Mouse (Mus musculus): ENCODE data around the gene Cald1. TPM values are rescaled to one million over a fixed set of nuclear protein-coding genes. Genes with fewer than 3 reads are reported as not detected.

Cald1 gene
- polyA plus RNA-seq, 1 experiment from 2014 or later, result 122 TPM

DNA sequence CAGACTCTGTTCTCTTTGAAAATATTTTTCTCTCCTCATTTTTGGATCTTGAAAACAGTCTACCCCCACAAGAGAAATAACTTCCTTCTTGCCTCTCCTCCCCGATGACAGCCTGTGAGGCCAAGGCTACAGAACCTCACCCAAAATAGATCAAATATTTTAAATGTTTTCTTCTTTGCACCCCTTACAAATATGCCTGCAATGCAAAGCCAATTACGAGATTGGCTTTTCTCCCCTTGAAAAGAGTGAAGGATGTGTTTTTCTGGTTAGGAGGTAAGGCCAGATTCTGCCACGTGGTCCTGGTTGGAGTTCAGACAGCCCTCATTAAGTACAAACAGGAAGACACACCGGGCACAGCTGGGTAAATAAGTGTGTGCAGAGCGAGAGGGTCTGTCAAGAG lies 14.9 kb upstream of the Cald1 start:
- Histone ChIP-seq H3K4me1 (ENCODE audit: control insufficient read depth, insufficient read depth, low read length) (peaks cover 6% of the 10 kb centered on the region; the same call in 1 of the 2 replicates), H3K4me2 (ENCODE audit: low read depth, low read length) (no peak overlapping the region), H3K9me3 (replicated peaks; ENCODE audit: control insufficient read depth, low read length) (no peaks in the 10 kb centered on the region), H3K4me3 (ENCODE audit: low read length) (no peak overlapping the region), H3K27ac (ENCODE audit: low read length) (no peak overlapping the region), H3K36me3 (ENCODE audit: control insufficient read depth, insufficient read depth) (no peaks in the 10 kb centered on the region), H3K27me3 (ENCODE audit: control insufficient read depth, insufficient read depth, low read length) (no peaks in the 10 kb centered on the region), H3K9ac (ENCODE audit: low read length) (no peak overlapping the region)
- 34% methylated on average over 5 of the region's 5 CpGs for WGBS
- no peak for ATAC-seq (replicated peaks; ENCODE audit: extremely low read depth, insufficient read depth, low FRiP score)

DNA sequence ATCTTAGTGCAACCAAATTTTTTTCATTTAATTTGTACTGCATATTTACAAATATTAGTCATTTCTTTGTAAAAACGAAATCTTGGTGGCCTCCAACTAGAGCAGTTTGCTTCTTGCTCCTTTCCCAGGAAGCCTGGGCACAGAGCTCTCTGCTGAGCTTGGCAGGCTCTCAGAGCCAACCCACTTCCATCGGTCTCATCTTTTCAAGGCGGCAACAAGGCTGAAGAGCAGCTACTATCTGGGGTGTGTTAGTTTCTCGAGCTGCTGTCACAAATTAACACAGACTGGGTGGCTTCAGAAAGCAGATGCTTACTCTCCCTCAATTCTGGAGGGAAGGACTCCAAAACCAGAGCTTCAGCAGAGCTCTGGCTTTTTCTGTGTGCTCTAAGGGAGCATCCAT lies 10.2 kb upstream of the Cald1 start:
- H3K27me3 ChIP-seq (ENCODE audit: control insufficient read depth, insufficient read depth, low read length), result no peaks in the 10 kb centered on the region
- H3K4me2 ChIP-seq (ENCODE audit: low read depth, low read length), result no peak overlapping the region
- H3K9me3 ChIP-seq (replicated peaks; ENCODE audit: control insufficient read depth, low read length), result no peaks in the 10 kb centered on the region
- H3K36me3 ChIP-seq (ENCODE audit: control insufficient read depth, insufficient read depth), result no peaks in the 10 kb centered on the region
- H3K4me1 ChIP-seq (ENCODE audit: control insufficient read depth, insufficient read depth, low read length), result peaks cover 5% of the 10 kb centered on the region; the same call in 1 of the 2 replicates
- WGBS, result 58% methylated on average over 4 of the region's 4 CpGs
- H3K4me3 ChIP-seq (ENCODE audit: low read length), result no peak overlapping the region
- H3K9ac ChIP-seq (ENCODE audit: low read length), result no peak overlapping the region
- H3K27ac ChIP-seq (ENCODE audit: low read length), result no peak overlapping the region
- ATAC-seq (replicated peaks; ENCODE audit: extremely low read depth, insufficient read depth, low FRiP score), result no peak

DNA sequence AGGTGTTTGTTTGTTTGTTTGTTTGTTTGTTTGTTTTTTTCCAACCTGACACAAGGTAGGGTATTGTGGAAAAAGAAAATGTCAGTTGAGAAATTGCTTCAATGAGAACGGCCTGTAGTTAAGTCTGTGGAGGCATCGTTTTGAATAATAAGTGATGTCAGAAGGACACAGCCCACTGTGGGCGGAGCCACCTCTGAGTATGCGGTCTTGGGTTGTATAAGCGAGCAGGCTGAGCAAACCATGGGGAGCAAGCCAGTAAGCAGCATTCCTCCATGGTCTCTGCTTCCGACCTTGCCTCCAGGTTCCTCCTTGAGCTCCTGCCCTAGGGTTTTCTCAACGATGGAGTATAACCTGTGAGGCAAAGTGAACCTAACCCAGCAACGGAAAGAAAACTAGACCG lies 7.6 kb upstream of the Cald1 start:
- H3K4me1 ChIP-seq (ENCODE audit: control insufficient read depth, insufficient read depth, low read length), result no peaks in the 10 kb centered on the region
- no peak overlapping the region for H3K4me2 ChIP-seq (ENCODE audit: low read depth, low read length)
- no peaks in the 10 kb centered on the region for H3K27me3 ChIP-seq (ENCODE audit: control insufficient read depth, insufficient read depth, low read length)
- H3K36me3 ChIP-seq (ENCODE audit: control insufficient read depth, insufficient read depth), result no peaks in the 10 kb centered on the region
- no peak overlapping the region for H3K4me3 ChIP-seq (ENCODE audit: low read length)
- ATAC-seq (replicated peaks; ENCODE audit: extremely low read depth, insufficient read depth, low FRiP score), result no peak
- H3K27ac ChIP-seq (ENCODE audit: low read length), result no peak overlapping the region
- H3K9ac ChIP-seq (ENCODE audit: low read length), result no peak overlapping the region
- H3K9me3 ChIP-seq (replicated peaks; ENCODE audit: control insufficient read depth, low read length), result no peaks in the 10 kb centered on the region
- WGBS, result 90% methylated on average over 9 of the region's 9 CpGs

DNA sequence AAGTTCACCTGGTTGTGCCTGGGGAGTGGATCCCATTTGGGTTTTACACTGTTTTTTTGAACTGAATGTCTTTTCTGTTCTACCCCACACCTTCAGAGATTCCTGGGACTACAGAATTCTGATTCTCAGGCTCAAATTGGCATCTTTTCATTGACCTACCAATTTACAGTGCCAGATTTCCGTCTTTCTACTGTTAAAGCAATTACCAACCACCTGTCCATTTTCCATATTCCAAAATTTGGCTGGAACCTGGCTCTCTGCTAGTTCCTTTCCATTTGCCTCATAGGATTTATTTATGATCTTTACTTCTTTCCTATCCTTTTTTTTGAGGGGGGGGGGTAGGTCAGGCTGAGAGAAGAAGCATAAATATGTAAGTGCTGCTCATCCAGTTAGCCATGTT lies 4.9 kb upstream of the Cald1 start:
- H3K36me3 ChIP-seq (ENCODE audit: control insufficient read depth, insufficient read depth), result no peaks in the 10 kb centered on the region
- no peak overlapping the region for H3K27ac ChIP-seq (ENCODE audit: low read length)
- H3K27me3 ChIP-seq (ENCODE audit: control insufficient read depth, insufficient read depth, low read length), result no peaks in the 10 kb centered on the region
- peaks cover 14% of the 10 kb centered on the region for H3K4me1 ChIP-seq (ENCODE audit: control insufficient read depth, insufficient read depth, low read length)
- H3K9me3 ChIP-seq (replicated peaks; ENCODE audit: control insufficient read depth, low read length), result no peaks in the 10 kb centered on the region
- no peak overlapping the region for H3K4me3 ChIP-seq (ENCODE audit: low read length)
- H3K4me2 ChIP-seq (ENCODE audit: low read depth, low read length), result no peak overlapping the region
- 90% methylated on average over 1 of the region's 1 CpGs for WGBS
- H3K9ac ChIP-seq (ENCODE audit: low read length), result no peak overlapping the region
- no peak for ATAC-seq (replicated peaks; ENCODE audit: extremely low read depth, insufficient read depth, low FRiP score)

DNA sequence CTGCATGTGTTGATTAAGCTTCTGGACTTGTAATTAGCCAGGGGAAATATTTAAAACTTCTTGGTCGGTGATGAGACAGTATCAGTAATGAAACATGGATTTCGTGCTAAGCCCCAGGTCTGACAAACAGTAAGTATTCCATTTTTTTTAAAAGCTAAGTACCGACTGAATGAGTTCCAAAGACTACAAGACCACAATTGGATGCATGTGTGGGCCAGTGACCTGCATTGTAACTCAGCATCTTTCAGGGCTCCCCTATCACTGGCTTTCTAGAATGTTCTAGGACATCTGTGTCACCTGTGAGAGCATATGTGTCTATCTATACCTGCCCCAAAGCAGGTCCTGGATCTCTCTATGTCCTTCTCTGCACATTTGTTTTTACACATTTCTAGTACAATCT lies 984 bp upstream of the Cald1 start:
- WGBS, result 70% methylated on average over 3 of the region's 3 CpGs
- Histone ChIP-seq H3K27me3 (ENCODE audit: control insufficient read depth, insufficient read depth, low read length) (no peaks in the 10 kb centered on the region), H3K9ac (ENCODE audit: low read length) (no peak overlapping the region), H3K27ac (ENCODE audit: low read length) (peak overlapping the region; percentile 89), H3K4me3 (ENCODE audit: low read length) (no peak overlapping the region), H3K4me2 (ENCODE audit: low read depth, low read length) (0 out of 2 replicates have a peak overlapping the region, but pooled peaks have one; percentile 80), H3K9me3 (replicated peaks; ENCODE audit: control insufficient read depth, low read length) (no peaks in the 10 kb centered on the region), H3K36me3 (ENCODE audit: control insufficient read depth, insufficient read depth) (no peaks in the 10 kb centered on the region), H3K4me1 (ENCODE audit: control insufficient read depth, insufficient read depth, low read length) (peaks cover 28% of the 10 kb centered on the region)
- ATAC-seq (replicated peaks; ENCODE audit: extremely low read depth, insufficient read depth, low FRiP score), result no peak

DNA sequence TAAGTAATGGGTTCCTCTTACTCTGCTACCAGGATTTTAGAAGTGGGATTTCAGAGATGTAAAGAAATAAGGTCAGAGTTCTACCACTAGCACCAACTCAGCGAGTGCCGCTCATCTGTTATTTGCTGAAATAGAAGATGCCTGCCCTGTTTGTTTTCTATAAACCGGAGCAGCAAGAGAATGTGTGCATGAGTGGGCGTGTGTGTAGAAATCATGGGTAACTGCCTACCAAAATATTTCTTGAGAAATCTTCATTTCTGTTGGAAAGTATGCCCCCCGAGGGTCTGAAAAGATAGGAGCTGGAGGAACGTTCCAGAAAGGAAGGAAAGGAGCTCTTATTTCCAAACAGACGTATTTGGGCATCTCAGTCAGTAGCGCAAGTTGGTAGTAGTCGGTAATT lies 871 bp downstream of the Cald1 start:
- Histone ChIP-seq H3K27me3 (ENCODE audit: control insufficient read depth, insufficient read depth, low read length) (no peaks in the 10 kb centered on the region), H3K4me1 (ENCODE audit: control insufficient read depth, insufficient read depth, low read length) (peaks cover 34% of the 10 kb centered on the region), H3K9ac (ENCODE audit: low read length) (peak overlapping the region; percentile 71), H3K4me3 (ENCODE audit: low read length) (peak overlapping the region; percentile 60), H3K27ac (ENCODE audit: low read length) (peak overlapping the region; percentile 89), H3K36me3 (ENCODE audit: control insufficient read depth, insufficient read depth) (no peaks in the 10 kb centered on the region), H3K9me3 (replicated peaks; ENCODE audit: control insufficient read depth, low read length) (no peaks in the 10 kb centered on the region), H3K4me2 (ENCODE audit: low read depth, low read length) (peak overlapping the region; percentile 80)
- ATAC-seq (replicated peaks; ENCODE audit: extremely low read depth, insufficient read depth, low FRiP score), result no peak
- WGBS, result 20% methylated on average over 9 of the region's 9 CpGs

DNA sequence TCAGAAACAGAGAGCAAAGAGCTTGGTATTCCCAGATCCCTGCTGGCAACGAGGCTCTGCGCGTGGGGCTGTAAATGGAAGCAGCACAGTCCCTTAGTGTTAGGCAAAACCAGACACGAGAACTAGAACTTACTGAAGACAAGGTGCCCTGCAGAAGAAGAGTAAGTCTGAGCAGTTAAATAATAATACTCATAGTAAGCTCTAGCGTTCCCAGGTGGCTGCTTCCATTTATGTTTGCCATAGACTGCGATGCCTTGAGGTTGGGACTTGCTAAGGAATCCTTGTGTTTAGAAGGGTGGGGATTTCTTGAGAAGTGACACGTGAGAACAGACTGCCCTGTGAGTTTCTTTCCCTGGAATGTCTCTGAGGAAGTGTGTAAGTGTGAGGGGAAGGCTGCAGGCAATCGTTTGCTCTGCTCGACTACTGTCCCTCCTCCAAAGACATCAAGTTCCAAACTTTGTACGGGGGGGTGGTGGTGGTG lies 1.4 kb downstream of the Cald1 start:
- 20% methylated on average over 10 of the region's 10 CpGs for WGBS
- peak overlapping the region; percentile 80 for H3K4me2 ChIP-seq (ENCODE audit: low read depth, low read length)
- no peaks in the 10 kb centered on the region for H3K36me3 ChIP-seq (ENCODE audit: control insufficient read depth, insufficient read depth)
- peak overlapping the region; percentile 60 for H3K4me3 ChIP-seq (ENCODE audit: low read length)
- no peak for ATAC-seq (replicated peaks; ENCODE audit: extremely low read depth, insufficient read depth, low FRiP score)
- H3K27ac ChIP-seq (ENCODE audit: low read length), result peak overlapping the region; percentile 89
- H3K27me3 ChIP-seq (ENCODE audit: control insufficient read depth, insufficient read depth, low read length), result no peaks in the 10 kb centered on the region
- H3K9me3 ChIP-seq (replicated peaks; ENCODE audit: control insufficient read depth, low read length), result no peaks in the 10 kb centered on the region
- H3K4me1 ChIP-seq (ENCODE audit: control insufficient read depth, insufficient read depth, low read length), result peaks cover 39% of the 10 kb centered on the region
- H3K9ac ChIP-seq (ENCODE audit: low read length), result peak overlapping the region; percentile 71

DNA sequence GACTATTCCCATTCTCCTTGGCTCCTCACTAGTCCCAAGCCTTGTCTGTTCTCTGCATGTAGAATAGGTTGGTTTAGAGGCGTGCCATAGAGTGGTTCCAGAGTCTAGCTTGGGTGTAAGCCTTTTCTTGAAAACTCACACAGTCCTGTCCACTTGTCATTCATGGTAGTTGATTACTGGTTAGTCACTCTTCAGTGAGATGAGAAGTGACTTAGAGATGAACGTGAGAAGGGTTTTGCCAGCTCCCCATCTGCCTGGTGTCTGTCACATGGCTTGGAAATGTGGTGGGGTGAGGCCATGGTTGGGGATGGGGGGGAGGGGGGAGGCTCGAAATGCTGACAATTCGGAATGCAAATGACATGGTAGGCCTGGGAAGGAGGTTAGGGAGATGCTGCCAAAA lies 2.5 kb downstream of the Cald1 start:
- ATAC-seq (replicated peaks; ENCODE audit: extremely low read depth, insufficient read depth, low FRiP score), result no peak
- Histone ChIP-seq H3K27ac (ENCODE audit: low read length) (no peak overlapping the region), H3K4me2 (ENCODE audit: low read depth, low read length) (peak overlapping the region; percentile 80), H3K27me3 (ENCODE audit: control insufficient read depth, insufficient read depth, low read length) (no peaks in the 10 kb centered on the region), H3K9me3 (replicated peaks; ENCODE audit: control insufficient read depth, low read length) (no peaks in the 10 kb centered on the region), H3K4me1 (ENCODE audit: control insufficient read depth, insufficient read depth, low read length) (peaks cover 43% of the 10 kb centered on the region), H3K4me3 (ENCODE audit: low read length) (no peak overlapping the region), H3K9ac (ENCODE audit: low read length) (no peak overlapping the region), H3K36me3 (ENCODE audit: control insufficient read depth, insufficient read depth) (no peaks in the 10 kb centered on the region)
- 66% methylated on average over 4 of the region's 4 CpGs for WGBS

DNA sequence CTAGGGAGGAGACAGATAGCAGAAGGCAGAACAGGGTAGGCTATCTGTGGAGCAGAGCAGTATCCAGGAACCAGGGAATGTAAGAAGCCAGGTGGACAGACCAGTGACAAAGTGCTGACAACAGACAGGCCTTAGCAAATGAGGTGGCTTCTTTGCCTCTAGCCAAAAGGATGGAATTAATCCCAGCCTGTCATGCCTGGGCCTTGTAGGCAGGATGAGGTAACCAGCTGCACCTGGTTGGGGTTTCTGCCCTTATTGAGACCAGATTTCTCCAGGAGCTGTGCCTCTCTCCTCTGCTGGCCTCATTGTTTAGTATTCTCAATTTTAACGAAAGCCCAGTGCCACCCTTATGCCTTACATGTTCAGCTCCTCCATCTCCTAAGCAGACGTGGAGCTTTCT lies 3.8 kb downstream of the Cald1 start:
- no peaks in the 10 kb centered on the region for H3K9me3 ChIP-seq (replicated peaks; ENCODE audit: control insufficient read depth, low read length)
- H3K36me3 ChIP-seq (ENCODE audit: control insufficient read depth, insufficient read depth), result no peaks in the 10 kb centered on the region
- H3K27ac ChIP-seq (ENCODE audit: low read length), result no peak overlapping the region
- no peak overlapping the region for H3K9ac ChIP-seq (ENCODE audit: low read length)
- WGBS, result 60% methylated on average over 2 of the region's 2 CpGs
- no peaks in the 10 kb centered on the region for H3K27me3 ChIP-seq (ENCODE audit: control insufficient read depth, insufficient read depth, low read length)
- peak overlapping the region; percentile 29; the same call in 1 of the 2 replicates for H3K4me2 ChIP-seq (ENCODE audit: low read depth, low read length)
- H3K4me1 ChIP-seq (ENCODE audit: control insufficient read depth, insufficient read depth, low read length), result peaks cover 43% of the 10 kb centered on the region
- H3K4me3 ChIP-seq (ENCODE audit: low read length), result no peak overlapping the region
- ATAC-seq (replicated peaks; ENCODE audit: extremely low read depth, insufficient read depth, low FRiP score), result no peak
